Mouse (Mus musculus): ENCODE results near the gene C1qtnf1.

- no peak for TF ChIP-seq CTCF (IDR thresholded peaks at IDR 0.05; ENCODE audit: low read depth)
- TF ChIP-seq EP300 (IDR thresholded peaks at IDR 0.05; ENCODE audit: low read depth): no peak
Observed at GRCm38 (mm10) chr11:118469509-118470160, 41.6 kb downstream of the C1qtnf1 start.

Measured in liver, postnatal 0 days (tissue).